Mouse (Mus musculus): ENCODE results near the gene Nop14.

The Nop14 gene

DNA sequence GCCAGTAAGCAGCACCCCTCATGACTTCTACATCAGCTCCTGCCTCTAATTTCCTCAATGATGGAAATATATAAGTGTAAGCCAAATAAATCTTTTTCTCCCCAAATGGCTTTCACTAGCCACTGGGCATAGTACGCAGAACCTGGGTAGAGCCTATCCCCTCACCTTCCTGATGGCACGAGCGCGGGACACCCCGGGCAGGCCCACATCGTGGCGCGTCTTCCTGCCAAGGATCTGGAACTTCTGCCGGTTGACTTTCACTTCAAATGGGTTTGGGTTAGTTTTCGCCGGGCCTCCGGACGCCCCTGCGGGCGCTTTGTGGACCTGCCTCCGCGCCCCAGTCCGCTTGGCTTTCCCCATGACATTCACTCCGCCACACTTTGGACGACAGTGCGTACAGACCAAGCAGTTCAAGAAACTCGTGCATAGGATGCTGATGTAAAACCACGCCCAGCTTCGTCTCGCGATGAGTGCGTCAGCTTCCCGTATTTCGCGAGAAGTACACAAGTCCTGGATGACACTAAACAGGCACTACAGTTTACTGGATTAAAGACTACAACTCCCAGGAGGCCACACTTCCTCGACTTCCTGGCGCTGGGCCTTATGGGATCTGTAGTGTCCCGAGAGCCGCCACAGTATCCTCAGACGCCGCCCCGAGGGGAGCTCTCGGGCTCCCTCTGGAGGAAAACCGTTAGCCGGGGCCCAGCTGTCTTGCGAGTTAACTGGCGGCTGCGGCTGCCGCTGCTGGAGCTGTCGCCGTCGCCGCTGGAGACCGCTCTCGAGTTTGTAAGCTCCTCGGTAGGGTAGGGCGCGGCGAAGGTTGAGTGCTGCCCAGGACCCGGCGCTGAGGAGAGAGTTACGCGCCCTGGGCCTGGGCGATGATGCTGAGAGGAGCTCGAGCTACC lies at the start of gene Nop14, which contains the start of gene Grk4:
Nop14 (minus strand) TSS at position 463 of the 905 bp plus-strand sequence.
Grk4 (plus strand) TSS at position 694 of the 905 bp plus-strand sequence.
- in situ Hi-C loops (cut with MboI; ENCODE audit: low sequenced_read_pairs) = no loop called here

DNA sequence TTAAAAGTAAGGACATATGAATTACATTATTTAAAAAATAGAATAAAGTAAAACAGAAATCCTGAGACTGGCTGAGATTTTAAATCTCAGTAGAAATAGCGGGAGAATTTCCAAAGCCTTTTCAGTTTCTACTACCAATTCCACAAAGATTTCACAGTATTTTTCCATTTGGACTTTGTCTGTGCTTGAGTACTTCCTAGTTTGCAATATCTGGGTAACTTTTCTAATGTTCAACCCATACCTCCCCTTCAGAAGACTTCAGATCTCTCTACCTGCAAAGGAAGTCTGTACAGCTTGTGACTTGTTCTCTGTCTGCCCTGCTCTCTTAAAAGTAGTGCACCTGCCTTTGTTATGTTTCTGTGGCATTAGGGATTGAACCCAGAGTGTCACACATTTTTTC lies 48.5 kb upstream of the Nop14 start:
- in situ Hi-C loops (cut with MboI; ENCODE audit: low sequenced_read_pairs) = no loop called here

DNA sequence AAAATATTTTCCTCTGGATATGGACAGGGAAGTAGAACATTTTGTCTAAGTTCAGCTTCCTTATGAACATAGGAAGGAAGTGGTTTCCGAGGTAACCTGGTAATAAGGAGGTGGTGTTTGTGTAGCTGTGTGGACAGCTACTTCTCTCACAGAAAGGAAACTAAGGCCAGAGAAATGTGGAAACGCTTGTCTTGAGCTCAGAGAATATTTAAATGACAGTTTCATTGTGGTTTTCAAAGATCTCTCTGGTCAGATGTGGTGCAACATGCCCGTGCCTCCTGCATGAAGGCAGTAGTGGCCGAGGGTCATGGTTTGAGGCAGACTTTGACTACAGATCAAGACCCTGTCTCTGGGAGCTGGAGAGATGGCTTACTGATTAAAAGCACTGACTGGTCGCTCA lies 35.6 kb upstream of the Nop14 start:
- in situ Hi-C loops (cut with MboI; ENCODE audit: low sequenced_read_pairs) = no loop called here

DNA sequence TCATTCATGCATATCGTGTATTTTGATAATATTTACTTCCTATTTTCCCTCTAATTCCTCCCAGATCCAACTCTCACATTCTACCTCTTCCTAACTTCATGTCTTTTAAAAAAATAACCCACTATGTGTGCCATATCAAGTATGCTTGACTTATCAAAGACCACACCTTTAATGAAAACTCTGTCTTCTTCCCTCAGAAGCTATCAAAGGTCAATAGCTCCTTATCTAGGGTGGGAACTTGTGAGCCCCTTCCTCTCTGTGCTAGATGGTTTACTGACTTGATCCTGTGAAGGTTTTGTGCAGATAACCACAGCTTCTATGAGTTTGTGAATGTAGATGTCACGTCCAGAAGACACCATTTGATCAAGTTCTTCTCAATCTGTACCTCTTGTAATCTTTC lies 32.8 kb upstream of the Nop14 start:
- in situ Hi-C loops (cut with MboI; ENCODE audit: low sequenced_read_pairs) = no loop called here

DNA sequence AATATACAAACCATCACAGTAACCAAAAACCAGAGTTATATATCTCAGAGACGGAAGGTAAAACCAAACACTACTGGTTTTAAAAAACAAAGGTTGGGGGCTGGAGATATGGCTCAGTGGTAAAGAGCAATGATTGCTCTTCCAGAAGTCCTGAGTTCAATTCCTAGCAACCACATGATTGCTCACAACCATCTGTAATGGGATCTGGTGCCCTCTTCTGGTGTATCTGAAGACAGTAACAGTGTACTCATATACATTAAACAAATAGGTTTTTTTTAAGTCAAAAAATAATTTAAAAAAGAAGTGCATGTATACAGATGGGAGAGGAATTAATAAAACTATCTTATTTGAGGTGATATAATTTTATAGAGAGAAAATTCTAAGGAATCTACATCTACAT lies 29.9 kb upstream of the Nop14 start:
- in situ Hi-C loops (cut with MboI; ENCODE audit: low sequenced_read_pairs) = no loop called here

DNA sequence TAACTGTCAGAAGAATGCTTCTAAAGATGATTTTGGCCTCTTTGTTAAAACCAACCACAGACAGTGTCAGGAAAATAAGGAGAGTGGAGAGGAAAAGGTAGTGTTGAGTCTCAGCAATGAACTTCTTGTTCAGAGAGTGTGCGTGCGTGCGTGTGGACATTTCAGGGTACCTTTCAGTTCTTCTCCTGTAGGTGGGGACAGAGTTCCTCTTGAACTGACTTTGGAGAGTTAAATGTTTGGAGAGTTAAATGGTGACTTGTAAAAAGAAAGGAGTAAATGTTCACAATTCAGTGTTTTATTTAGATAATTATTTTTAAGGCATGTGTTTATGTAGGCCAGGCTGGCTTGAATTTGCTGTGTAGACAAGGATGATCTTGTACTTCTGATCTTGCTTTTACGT lies 10.3 kb upstream of the Nop14 start:
- in situ Hi-C loops (cut with MboI; ENCODE audit: low sequenced_read_pairs) = no loop called here

DNA sequence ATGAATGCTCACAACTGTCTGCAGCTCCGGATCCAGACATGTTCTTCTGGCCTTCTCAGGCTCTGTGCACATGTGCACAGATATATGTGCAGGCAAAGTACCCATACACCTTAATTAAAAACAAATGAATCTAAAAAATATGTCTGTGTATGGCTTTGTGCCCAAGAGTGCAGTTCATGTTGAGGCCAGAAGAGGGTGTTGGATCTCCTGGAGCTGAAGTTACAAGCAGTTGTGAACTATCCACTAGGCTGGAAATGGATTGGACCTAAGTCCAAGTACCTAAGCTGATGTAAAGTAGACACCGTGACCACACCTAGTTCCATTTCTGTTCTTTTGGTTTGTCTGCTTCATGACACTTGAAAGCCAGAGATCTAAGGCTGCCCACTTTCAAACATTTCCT lies 9.5 kb upstream of the Nop14 start:
- in situ Hi-C loops (cut with MboI; ENCODE audit: low sequenced_read_pairs) = no loop called here

DNA sequence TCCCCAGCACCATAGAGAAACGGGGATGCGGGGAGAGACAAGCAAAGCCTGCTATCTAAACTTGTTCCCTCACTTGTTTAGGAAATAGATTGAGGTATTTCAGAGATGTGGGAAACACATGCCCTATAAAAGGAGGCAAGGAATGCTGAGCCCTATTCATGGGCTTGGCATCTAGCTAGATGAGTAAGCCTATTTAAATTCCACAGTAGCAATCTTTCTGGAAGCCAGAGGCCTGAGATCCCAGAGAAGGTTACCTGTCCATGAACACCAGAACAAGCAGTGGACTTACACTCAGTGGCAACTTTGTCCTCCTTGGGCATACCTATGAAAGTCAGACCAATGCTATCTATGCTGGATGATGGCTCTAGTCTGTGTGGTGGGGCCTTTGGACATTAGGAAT lies 3.3 kb upstream of the Nop14 start:
- in situ Hi-C loops (cut with MboI; ENCODE audit: low sequenced_read_pairs) = no loop called here

DNA sequence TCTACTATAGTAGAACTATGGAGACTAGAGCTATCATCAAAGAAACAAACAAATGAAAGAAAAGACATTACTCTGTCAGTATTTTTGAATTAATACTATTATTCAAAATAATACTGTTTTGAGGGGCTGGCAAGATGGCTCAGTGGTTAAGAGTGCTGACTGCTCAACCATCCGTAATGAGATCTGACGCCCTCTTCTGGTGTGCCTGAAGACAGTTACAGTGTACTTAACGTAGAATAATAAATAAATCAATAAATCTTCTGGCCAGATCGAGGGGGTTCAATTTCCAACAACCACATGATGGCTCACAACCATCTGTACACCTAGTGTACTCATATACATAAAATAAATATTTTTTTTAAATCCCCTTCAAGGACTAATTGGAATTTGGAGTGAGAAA lies 2.0 kb upstream of the Nop14 start:
- in situ Hi-C loops (cut with MboI; ENCODE audit: low sequenced_read_pairs) = no loop called here

DNA sequence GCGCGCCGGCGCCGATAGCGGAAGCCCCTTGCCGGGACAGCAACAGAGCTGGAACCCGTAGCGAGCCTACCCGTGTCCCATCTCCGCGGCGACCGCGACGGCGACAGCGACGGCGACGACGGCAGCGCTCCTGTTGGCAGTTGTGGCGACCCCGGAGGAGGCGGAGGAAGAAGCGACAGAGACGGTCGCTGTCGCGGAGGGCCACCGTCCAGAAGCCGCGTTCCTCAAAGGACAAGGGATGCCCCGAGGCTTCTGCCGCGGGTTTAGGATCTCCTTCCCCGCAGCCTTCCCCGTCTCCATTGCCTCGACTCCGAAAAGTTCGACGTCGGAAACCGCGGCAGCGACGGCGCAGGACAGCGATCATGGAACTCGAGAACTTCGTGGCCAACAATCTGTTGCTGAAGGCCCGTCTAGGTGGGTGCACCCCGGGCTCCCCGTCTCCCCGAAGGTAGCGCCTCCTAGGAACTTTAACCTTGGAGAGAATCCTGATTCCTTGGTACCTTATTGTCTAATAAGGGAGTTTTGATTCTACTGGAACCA lies 713 bp upstream of the Nop14 start:
- in situ Hi-C loops (cut with MboI; ENCODE audit: low sequenced_read_pairs) = no loop called here

DNA sequence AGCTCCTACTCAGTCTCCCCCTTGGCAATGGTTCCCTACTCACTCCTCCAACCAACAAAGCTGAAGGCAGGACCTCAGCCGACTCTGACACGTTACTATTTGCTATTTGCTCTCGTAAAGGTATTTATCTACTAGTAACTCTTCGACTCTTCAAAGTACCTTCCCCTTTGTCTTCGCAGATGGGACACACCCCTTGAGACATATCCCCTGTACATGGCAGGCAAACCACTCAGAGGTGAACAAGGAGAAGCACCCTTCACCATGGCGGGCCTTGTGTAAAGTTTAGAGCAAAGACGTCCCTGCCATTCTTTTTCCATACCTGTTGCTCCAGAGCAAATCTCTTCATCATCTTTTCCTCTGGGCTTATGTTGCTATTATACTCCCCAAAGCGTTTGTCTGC lies 2.4 kb downstream of the Nop14 start:
- in situ Hi-C loops (cut with MboI; ENCODE audit: low sequenced_read_pairs) = no loop called here

DNA sequence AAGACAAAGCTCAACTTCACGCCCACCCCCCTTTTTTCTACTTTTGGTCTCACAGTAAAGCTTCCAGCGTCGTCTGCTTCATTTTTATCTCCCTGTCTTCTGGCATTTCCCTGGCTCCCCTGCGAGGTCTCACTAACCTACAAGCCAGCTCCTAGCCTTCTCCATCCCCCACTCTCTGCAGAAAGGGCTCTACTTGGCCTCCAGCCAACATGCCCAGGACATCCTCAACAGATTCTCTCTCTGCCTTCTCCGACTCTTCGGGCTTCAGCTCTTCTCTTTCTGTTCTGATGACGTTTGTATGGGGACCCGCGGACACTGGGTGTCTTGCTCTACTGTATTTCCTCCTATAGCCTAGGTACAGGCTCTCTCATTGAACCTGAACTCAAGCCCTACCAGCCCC lies 5.1 kb downstream of the Nop14 start:
- in situ Hi-C loops (cut with MboI; ENCODE audit: low sequenced_read_pairs) = no loop called here

DNA sequence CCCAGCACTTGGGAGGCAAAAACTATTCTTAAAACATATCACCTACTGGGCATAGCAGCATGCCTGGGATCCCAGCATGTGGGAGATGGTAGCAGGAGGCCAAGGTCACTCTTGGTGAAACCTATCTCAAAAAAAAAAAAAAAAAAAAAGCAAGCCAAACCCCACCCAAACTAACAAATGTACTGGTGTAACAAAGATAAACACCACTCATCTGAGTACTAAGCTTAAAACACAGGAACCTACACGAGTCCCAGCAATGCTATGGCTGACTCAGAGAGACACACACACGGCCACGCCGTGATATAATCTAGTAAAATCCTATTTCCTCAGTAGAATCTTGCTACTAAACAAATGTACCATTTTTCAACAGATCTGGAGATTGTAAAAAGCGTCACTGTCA lies 7.0 kb downstream of the Nop14 start:
- in situ Hi-C loops (cut with MboI; ENCODE audit: low sequenced_read_pairs) = no loop called here

DNA sequence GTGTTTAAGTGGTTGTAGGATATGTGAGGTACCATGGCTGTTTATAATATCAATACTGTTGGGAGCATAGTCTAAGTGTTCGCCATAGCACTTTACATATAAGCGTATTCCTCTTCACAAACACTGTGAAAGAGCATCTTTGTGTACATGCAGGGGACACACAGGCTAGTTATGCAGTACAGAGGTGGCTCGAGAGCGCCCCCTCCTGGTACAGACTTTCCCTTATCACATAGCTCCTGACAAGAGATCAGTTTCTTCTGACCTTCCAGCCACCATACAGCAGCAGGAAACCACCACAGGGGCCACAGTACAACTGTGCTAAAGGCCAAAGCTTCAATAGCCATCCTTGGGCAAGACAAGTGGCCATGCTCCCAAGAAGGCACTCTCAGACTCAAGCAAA lies 12.4 kb downstream of the Nop14 start:
- in situ Hi-C loops (cut with MboI; ENCODE audit: low sequenced_read_pairs) = no loop called here

DNA sequence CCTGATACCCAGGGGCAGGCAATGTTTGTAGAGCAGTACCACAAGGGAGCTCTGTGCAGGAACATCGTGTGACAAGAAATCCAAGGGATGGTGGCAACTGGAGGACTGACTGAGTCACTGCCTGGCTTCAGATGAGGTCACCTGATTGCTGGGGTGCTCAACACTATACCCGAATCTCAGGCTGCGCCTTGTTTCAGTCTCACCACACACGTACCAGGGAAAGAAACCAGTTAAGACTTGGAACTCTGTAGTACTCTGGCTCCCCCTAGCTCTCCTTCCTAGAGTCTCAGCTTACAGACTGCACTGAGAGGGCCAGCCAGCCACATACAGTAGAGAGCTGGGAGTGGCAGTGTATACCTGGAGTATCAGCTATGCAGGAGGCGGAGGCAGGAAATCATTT lies 17.0 kb downstream of the Nop14 start:
- in situ Hi-C loops (cut with MboI; ENCODE audit: low sequenced_read_pairs) = no loop called here

DNA sequence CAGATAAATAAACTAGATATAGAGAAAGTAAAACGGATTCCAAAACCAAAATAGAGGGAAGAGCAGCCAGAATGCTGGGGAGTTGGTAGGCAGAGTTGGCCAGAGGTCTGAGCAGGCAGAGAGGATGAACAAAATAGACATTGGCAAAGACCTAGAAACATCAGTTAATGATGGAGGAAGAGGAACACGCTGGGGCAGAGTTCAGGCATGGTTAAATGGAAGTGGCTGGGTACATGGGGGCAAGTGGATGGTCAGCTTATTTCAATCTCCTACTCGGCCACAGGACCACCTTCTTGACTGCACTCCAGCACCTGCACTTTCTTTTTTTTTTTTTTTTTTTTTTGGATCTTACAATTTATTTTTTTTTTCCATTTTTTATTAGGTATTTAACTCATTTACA lies 18.0 kb downstream of the Nop14 start:
- in situ Hi-C loops (cut with MboI; ENCODE audit: low sequenced_read_pairs) = no loop called here

DNA sequence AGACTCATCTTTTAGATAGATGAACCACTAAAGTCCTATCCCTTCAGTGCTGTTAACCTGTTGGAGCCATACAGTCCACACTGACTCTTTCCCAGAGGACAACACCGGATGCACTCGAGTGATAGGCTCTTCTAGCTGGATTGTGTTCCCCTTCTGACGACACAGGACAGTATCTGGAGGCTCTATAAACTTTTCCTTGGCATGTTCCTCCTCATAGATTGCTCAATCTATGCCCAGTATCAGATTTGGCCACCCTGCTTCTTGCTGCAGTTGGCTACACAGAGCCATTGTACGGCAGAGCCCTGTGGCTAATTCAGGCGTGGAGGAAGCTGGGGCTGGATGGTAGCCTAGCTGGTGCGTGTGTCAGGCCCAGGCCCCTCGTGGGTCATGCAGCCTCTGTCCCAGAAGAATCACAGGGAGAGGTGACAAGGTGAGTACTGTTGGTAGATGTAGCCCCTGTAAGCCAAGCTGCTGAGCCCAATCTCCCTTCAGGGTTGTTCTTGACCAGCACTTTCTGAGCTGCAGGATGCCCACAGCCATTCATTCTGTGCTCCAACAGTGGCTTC lies 22.3 kb downstream of the Nop14 start:
- in situ Hi-C loops (cut with MboI; ENCODE audit: low sequenced_read_pairs) = loop anchor here (10.0 kb wide), 1 partner anchor 113 kb away; the partner anchor contains the start of gene Sh3bp2

DNA sequence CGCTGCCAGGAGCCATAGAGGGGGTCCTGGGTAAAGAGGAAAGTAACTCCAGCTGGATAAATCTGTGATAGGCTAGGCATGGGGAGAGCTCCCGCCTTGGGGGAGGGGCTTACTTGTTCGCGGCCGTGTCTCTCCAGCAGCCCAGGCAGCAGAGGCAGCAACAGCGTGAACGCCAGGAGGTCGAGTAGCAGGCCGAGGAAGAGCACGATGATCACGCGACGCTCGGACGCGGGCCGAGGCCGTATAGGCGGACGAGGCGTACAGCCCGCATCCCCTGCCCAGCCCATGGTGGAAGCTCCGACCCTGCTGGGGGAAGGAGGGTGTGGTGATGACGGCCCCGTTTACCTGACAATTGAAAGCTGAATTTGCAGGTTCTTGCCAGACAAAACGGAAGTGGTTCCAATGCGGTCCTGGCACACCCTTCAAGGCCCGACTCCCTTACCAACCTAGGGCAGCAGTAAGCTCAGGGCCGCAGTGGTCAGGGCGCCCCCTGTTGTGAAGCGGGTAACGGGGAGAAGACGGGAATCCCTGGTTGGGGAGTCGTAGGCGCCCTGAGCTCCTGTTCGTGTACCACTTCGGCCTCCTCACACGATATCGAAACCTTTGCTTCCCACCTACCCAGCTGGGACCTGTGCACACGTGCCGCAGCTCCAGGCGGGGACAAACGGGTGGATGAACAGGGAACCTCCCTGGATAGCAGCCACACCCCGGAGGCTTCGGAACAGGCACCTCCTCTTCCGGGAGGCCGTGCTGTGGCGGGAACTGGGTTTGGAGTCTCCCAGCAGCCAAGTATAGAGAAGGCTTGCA lies 23.3 kb downstream of the Nop14 start, which contains the start of gene Mfsd10:
Mfsd10 (minus strand) TSS at position 732 of the 807 bp plus-strand sequence.
- in situ Hi-C loops (cut with MboI; ENCODE audit: low sequenced_read_pairs) = loop anchor here (10.0 kb wide), 1 partner anchor 112 kb away; the partner anchor contains the start of gene Sh3bp2

DNA sequence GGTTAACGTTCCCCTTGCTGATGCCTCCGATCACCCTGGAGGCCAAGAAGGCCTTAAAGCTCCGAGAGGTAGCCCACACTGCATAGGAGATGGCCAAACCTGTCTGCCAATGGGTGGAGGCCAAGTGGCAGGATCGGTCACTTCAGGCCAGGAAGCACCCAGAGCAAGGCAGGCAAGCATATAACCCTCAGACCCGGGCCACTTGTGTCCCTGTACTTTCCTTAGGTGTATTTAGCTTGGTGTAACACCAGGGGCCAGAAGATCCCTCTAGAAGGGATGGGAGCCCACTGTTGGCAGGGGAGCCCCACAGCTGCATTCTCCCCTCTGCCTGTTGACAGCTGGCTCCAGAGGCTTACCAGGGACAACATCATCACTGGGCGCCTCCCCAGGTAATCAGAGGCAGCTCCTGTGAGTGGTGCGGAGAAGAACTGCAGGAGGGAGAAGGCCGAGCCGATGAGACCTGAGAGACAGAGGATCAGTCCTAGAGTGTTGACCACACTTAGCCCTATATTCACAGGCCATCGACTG lies 24.2 kb downstream of the Nop14 start:
- in situ Hi-C loops (cut with MboI; ENCODE audit: low sequenced_read_pairs) = loop anchor here (10.0 kb wide), 1 partner anchor 111 kb away; the partner anchor contains the start of gene Sh3bp2

DNA sequence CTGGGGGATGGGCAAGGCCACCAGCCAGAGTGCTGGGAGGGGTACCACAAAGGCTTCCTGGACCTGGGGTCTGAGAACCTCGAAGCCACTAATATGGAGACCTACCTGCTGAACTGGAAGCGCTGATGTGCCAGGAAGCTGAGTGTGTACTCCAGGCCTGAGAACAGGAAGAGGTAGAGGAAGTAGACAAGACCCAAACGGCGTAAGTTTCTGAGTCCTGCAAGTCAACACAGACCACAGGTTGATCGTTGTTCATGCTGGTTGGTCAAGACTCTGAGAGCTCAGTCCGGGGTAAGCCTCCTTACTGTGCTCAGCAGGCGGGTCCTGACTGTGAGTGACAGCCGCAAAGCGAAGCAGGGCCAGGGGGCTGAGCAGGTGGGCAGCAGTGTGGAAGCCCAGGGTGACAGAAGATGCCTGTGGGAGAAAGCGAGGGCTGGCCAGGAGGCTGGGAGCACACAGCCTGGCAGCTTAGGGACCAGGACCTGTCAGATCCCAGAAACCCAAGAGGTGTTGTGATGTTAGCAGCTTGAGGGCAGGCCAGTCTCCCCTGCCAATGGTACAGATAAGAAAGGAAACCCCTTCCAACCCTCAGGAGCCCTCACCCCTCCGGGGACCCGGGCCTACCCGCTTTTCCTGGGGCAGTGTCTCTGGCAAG lies 25.1 kb downstream of the Nop14 start:
- in situ Hi-C loops (cut with MboI; ENCODE audit: low sequenced_read_pairs) = loop anchor here (10.0 kb wide), 1 partner anchor 110 kb away; the partner anchor contains the start of gene Sh3bp2
